Mouse (Mus musculus) spleen, postnatal 10 days (tissue): Measurements from ENCODE around the gene Mrrf.

Experiments
- DNase-seq, 2 experiments: peaks; one replicate each; pipeline ENCODE4 v3.0.0; 2021 to 2022; ENCODE audit warnings: low spot score in 2 of 2

Mrrf gene

DNA sequence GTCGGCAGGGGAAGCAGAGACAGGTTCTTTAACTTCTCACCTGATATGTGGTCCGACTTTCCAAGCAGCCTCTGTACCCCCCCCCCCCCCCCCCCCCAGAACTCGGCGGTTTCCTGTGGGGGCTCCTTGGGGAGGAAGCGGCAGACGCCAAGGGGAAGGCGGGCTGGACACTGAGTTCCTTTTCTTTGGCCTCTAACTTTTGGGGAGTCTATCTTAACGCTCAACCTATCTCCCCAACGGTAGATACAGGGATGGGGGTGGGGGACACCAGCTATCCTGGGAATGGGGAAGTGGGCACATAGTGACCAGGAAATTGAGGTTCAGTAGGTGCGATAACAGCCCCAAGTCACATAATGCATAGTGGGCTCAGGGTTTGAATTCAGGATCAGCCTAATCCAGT is 94.8 kb downstream of the Mrrf start:
- no peak for DNase-seq

DNA sequence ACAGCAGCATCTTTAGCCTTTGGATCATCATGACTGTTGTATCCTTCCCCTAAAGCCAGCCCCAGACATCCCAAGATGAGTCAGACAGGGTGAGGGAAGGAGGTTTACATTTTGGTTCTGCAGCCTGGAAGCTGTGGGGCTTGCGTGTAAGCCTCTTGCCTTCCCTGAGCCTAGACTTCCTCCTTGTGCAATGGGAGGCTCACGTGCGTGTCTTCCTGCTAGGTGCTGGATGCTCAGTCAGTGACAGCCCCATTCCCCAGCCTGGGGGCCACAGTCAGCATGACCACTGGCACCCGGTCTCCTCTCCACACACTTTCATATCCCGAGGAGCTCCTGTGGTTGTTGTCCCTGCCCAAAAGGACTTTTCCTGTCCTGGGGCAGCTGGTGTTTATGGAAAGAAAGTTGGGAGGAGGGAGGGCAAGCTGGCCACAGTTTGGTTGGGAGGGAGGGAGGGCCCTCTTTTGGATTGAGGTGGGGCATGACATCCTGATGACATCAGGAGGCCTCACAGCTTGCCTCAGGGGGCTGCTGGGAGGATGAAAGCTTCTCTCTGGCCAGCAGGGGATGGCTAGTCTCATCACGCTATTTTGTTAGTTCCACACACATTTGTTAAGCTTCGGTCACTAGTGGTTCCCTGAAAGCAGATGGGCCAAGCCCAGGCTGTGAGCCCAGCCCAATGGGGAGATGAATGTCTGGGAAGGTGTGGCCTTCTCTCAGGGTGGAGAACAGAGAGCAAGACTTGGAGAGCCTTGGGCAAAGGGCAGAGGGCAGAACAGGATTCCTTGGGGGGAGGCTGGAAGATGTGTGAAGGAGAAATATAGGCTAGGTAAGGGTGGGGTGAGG is 98.6 kb downstream of the Mrrf start:
- DNase-seq: no peak

DNA sequence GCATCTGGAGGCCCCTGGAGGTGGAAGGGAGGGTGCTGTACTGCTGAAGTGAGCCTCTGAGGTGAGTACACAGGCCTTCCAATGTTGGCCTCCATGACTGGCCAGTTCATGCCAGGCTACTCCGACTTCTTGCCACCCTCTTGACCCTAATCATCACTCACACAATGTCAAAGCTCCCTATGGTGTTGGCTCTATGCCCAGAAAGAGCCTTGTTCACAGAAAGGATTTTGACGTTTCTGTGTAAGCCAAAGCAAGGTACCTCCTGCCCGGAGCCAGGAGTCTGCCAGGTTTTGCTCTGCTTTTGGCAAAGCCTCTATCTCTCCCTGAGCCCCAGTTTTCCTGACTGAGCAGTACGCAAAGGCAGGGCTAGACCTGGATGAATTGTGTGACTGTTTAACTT is 99.7 kb downstream of the Mrrf start:
- no peak for DNase-seq

DNA sequence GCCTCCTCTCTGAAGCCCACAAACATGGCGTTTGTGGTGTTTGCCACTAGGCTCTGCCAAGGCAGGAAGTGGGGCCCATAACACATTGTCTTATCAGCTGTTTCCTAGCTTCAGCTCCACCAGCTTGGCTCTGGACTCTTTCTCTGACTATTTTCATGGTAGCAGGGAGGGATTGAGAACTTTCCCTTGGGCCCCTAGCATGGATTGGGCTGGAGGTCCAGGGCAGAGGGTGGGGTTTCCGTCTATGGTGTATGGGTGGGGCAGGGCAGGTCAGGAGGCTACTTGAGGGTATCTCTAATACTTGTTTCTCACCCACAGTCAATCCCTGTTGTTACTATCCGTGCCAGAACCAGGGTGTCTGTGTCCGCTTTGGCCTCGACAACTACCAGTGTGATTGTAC is 100.7 kb downstream of the Mrrf start:
- DNase-seq: no peak

DNA sequence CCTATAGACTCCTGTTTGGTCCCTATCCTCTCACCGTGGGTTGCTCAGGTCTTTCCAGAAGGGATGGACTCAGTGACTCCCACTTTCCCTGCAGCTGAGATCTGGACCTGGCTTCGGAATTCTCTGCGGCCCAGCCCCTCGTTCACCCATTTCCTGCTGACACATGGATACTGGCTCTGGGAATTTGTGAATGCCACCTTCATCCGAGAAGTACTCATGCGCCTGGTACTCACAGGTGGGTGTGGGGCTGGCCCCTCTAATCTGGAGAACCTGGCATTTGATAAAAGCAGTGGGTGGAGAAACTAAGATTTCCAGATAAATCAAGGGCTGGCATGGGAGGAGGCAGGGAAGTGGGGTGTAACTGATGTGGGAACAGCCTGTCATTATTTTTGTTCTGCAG is 101.4 kb downstream of the Mrrf start:
- no peak for DNase-seq

DNA sequence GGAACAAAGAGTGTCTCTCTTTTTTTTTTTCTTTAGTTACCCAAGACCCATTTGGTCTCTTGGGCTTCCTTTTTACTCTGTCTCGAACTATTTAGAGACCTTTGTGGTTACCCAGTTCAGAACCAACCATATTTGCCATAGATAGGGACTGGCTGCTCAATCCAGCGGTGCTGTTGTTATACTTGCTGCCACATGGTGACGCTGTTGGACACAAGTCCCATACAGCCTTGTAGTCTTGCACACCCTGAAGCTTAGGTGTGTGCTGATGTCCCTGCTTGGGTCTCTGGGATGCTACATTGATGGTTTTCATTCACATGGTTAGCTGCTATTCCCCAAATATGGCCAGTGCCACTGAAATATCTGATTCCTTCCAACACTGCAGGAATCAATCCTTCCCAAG is 102.3 kb downstream of the Mrrf start:
- DNase-seq: no peak

DNA sequence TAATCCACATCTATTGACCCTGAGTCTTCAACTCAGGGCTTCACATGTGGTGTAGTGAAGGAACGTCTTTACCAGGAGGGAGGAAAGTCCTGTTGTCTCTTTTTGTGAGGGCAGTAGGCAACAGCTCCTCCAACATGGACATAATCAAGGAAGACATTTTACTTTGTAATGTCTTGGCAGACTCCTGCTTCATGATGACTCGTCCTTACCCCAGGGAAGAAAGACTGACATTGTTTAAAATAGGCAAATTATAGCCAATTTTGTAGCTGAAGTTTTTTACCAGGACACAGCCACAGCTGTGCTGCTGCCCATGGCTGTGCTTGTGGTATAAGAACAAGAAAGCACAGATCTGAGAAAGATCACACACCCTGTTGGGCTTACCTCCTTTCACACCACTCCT is 102.8 kb downstream of the Mrrf start:
- no peak for DNase-seq
